Mouse (Mus musculus) bone marrow, adult 2 months (tissue): ENCODE data around the gene Neb.

ENCODE experiments used
- CTCF ChIP-seq: fragments of 200-500 bp; IDR thresholded peaks from 2 replicates; pipeline ENCODE4 v1.5.1; 2011; ENCODE audit warnings: low read length, control low read depth; ENCODE audit not compliant: control insufficient read depth, insufficient read depth
- POLR2A ChIP-seq: fragments of 200-500 bp; IDR thresholded peaks from 2 replicates; pipeline ENCODE4 v1.6.1; 2011; ENCODE audit warnings: low read depth, mild to moderate bottlenecking, control low read depth, low read length, borderline replicate concordance; ENCODE audit not compliant: control insufficient read depth

DNA sequence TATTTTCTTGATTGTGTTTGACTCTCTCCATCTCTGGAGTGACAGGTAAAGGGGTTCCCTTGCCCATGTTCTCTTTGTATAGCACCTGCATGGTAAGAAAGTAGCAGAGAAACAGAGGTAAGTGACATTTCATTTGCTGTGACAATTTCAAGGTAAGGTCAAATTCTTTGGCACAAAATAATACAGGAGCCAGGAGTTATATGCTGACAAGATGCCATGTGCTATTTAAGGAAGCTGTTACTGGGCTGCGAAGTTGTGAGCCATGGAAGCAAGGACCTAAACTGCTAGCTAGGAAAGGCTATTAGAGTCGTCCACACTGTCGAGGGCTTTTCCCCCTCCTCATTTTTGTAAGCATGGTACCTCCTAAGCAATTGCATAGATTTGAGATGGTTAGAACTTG lies 225.2 kb downstream of the Neb start:
- TF ChIP-seq POLR2A: no peak
- TF ChIP-seq CTCF: no peak
